Mouse (Mus musculus) spleen, postnatal 4 days (tissue): ENCODE data around the gene Plin1.

ENCODE experiments used
- DNase-seq, 2 experiments: peaks; one replicate each; pipeline ENCODE4 v3.0.0; 2022; ENCODE audit warnings: low spot score in 2 of 2

Plin1 gene

GRCm38 (mm10) chr7:79736511-79736910 is 3.8 kb upstream of the Plin1 start:
- DNase-seq = no peak

- DNase-seq = peak in 1 of 2 experiments; percentile 14
Measured at GRCm38 (mm10) chr7:79734563-79734962, 1.9 kb upstream of the Plin1 start.

- DNase-seq = no peak
Measured at GRCm38 (mm10) chr7:79731438-79731837, 1.3 kb downstream of the Plin1 start.

DNA sequence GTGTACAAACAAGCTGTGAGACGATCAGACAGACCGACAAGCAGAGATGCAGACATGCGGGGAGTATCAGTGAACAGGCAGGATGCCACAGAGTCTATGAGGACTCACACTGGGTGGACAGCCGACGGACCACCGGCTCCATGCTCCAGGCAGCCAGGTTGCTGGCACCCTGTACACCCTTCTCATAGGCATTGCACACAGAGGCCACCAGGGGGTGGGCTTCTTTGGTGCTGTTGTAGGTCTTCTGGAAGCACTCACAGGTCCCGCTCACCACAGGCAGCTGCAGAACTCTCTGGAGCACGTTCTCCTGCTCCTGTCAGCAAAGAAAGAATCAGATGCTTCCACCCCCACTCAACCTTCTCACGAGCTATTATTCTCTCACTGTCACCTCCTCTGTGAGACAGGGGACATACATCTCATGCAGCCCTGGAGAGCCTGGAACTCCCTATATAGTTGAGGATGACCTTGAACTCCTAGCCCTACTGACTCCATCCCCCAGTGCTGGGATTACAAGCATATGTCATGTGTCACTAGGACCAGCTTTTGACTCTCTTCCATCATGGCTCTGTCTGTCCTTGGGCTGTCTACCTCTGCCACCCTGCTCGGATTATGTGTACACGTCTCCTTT is 2.8 kb downstream of the Plin1 start:
- no peak for DNase-seq

DNA sequence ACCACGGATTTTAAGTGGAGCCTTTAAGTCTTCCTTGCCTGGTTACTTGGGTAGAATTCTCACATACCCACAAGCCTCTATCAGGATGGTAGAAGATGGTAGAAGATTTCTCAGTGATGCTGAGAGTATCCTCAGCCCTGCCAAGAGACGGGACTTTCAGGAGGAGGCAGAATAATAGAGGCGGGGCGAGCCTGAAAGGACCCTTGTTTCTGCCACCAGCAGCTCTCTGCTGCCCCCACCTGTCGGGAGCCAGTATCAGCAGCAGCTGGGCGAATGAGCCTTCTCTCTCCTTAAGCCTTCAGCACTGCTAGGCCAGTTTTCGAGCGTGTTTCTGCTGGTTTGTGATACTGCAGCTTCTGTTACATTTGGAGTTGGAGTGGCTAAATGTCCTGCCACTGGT is 3.5 kb downstream of the Plin1 start:
- peak; percentile 56 to 84 for DNase-seq

GRCm38 (mm10) chr7:79728219-79728618 is 4.5 kb downstream of the Plin1 start:
- DNase-seq = peak; percentile 59 to 80

- peak; percentile 43 to 75 for DNase-seq
Measured at GRCm38 (mm10) chr7:79727091-79727490, 5.6 kb downstream of the Plin1 start.

GRCm38 (mm10) chr7:79721386-79721977 is 11.2 kb downstream of the Plin1 start:
- no peak for DNase-seq

DNA sequence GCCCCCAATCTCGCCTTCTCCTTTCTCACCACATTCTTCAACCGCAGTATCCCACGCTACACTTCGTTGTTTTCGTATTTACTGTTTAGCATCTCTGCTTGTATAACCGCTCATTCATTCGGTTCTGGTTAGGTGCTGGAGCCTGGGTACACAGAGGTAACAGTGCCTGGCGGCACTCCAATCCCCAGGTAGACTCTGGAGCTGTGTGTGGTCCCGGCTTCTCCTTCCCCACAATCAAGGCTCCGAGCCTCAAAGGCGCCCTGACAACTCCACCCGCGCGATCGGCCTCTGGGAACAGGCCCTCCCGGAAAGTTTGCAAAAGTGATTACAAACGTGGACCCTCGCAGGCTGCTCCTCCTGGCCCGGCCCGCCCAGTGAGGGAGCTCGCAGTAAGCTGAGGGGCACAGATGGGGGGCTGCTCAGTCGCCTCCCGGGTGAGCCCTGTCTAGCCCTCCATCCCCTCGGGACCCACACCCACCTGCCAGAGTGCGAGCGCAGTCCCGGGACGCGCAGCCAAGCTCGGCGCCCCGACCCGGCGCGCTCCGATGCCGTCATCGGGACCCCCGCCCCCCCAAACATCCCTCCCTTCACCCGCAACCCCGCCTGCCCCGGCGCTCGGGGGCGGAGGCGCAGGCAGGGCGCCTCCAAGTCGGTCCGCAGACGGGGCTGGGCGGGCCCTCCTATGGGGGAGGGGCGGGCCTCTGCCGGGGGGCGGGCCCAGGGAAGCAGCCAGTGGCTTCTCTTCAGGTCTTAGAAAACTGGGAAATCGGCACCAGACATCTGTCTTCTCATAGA is 17.3 kb downstream of the Plin1 start, which contains the start of gene Kif7:
Gene Kif7, minus strand, starts transcription at position 534 of the 795 bp plus-strand sequence.
- DNase-seq = peak; percentile 58 to 74

- DNase-seq = no peak
Measured at GRCm38 (mm10) chr7:79710831-79711230, 21.9 kb downstream of the Plin1 start.

DNA sequence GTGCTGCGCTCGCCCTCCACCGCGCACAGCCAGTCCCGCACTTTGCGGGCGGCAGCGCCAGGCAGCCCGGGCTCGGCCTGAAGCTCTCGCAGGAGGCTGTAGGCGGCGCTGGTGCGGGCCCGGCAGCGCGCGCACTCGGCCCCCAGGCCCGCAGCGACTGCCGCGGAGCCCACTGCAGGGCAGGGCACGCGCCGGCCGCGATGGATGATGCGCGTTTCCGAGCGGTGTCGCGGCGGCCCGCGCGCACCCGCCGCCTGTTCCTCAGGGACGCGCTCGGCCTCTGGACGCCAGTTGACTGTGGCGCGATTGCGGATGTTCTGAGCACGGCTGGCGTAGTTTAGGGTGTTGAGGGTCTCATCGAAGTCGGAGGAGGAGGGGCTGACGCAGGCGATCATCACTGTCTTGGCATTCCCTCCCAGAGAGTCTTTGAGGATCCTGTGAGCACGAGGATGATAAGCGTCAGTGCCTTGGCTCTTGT is 22.5 kb downstream of the Plin1 start:
- no peak for DNase-seq

DNA sequence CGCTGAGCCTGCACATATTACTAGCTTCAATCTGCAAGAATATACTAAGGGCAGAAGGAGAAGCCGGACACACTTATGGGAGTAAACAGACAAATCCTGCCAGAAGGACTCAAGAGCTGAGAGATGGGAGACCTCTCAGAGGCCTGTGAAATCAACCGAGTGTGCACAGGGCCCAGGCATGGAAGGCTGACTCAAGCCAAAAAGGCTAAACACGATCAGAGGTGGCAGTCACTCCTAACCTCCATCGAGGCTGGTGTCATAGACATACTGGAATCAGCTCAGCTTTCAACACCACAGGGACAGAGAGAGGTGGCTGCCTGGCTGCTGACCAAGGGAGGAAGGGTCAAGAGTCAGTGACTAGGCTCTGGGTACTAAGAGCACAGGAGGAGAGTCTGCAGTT is 27.5 kb downstream of the Plin1 start:
- DNase-seq = no peak

DNA sequence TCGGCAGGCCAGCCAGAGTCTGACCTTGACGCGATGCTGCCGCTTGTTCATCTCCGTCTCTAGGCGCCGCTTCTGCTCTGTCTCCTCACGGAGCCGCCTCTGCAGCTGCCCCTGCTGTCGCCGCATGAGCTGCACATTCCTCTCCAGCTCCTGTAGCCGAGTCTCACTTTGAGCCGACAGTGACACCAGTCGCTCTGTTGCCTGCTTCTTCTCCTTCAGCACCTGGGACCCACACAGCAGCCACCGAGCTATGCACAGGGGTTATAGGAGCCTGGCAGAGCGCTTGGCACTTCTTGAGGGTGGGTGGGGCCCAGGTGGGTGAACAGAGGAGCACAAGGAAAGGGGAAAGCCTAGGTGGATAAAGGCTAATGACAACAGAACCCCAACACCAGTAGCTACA is 29.9 kb downstream of the Plin1 start:
- no peak for DNase-seq

GRCm38 (mm10) chr7:79696495-79696894 is 36.2 kb downstream of the Plin1 start:
- DNase-seq = no peak

GRCm38 (mm10) chr7:79680231-79680630 is 52.5 kb downstream of the Plin1 start:
- no peak for DNase-seq

DNA sequence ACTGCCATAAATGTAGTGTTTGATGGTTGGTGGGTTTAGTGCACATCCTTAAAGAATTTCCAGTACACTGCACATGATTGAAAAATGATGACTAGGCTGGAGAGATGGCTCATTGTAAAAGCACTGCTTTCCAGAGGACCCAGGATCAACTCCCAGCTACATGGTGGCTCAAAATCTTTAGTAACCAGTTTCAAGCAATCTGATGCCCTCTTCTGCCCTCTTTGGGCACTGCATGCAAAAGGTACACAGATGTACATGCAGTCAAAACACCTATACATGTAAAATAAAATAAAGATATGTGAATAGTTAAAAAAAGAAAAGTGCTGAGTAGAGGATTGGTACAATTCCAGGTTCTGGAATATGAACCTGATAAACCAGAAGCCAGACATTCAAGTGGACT is 53.5 kb downstream of the Plin1 start:
- DNase-seq = no peak

- no peak for DNase-seq
Measured at GRCm38 (mm10) chr7:79670900-79671604, 61.7 kb downstream of the Plin1 start.
